Mouse (Mus musculus): ENCODE measurements around the gene Gapdhs.

DNA sequence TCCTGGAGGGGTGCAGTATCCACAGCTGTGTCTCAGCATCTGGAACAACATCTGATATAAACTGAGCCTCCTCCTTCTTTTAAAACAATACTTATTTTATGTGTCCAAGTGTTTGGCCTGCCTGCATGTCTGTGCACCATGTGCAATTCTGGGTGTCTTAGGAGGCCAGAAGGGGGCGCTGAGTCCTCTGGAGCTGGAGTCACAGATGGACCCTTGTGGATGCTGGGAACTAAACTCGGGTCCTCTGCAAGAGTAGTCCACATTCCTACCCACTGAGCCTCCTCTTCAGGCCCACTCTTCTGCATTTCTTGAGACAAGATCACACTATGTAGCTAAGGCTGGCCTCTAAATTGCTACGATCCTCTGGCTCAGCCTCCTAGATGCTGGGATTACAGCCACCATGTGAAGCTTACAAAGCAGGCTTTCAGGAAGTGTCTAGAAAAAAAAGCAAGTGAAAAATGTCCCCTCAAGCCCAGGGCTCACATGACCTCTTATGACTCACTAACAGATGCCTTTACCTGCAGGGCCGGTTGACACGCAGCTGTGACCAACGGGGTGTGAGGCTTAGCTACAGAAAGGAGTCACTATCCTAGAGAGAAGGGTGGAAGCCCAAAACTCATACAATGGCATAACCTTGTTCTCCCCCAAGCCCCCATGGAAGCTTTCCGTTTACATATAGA is 4.2 kb upstream of the Gapdhs start:
- TF ChIP-seq CTCF (IDR thresholded peaks at IDR 0.05; ENCODE audit: low read depth) (peak; percentile 30), EP300 (IDR thresholded peaks at IDR 0.05; ENCODE audit: low read depth) (no peak)

All from liver, postnatal 0 days (tissue).